Mouse (Mus musculus) common myeloid progenitor, adult 5-6 weeks (primary cell): ENCODE data around the gene Pla2g4b. TPM values are rescaled to one million over a fixed set of nuclear protein-coding genes. Genes with fewer than 3 reads are reported as not detected.
A peak's percentile ranks its signal among the peaks of the same experiment; 100 is the strongest.

Source experiments
- ATAC-seq: replicated peaks from 2 replicates; pipeline ENCODE4 v1.8.0; 2016; ENCODE audit warnings: low read depth, mild to moderate bottlenecking, moderate TSS enrichment, inconsistent platforms; ENCODE audit not compliant: poor library complexity, severe bottlenecking
- total RNA-seq: library from RNA; stranded (forward); fragments of 200-1000, 187-1606 nt; gene quantifications from 2 replicates; pipeline ENCODE4 v1.2.3, GENCODE M21; 2017

The Pla2g4b gene
- 0.64 TPM in 1 of 2 replicates, not detected in the other for total RNA-seq

DNA sequence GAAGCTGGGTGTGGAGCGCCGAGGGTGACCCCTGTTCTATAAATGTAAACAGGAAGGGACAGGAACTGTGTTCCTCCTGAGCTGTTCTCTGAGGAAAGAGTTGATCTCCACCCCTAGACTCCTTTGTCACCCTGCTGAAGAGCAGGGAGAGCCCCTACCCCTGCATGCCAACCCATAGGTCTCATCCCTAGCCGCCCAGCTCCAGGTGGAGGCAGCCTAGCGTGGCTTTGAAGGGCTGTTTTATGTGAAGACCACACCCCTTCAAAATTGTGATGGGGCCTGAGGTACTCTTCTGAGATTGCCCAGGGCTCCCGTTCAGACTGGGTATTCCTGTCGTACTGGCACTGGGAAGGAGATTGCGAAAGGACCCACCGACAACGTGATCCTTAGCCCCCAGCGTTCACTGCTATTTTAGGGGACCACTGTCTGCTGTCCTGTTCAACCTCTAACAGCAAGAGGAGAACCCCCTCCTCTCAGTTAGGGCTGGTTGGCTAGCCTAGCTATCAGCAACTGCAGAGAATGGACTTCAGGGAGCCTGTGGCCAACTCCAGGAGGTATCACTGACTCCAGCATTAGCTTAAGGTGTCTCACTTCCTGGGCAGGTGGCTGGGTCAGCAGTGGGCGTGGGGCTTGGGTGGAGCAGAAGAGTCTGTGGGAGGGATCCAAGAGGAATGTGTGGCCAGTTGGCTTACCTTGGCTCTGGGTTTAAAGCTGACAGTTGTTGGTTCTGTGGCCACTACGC is at the start of gene Pla2g4b:
Gene Pla2g4b (plus strand): TSS at position 692 of the 742 bp plus-strand sequence.
- no peak for ATAC-seq

- no peak for ATAC-seq
These were observed 47.3 kb upstream of the Pla2g4b start for GRCm38 (mm10) chr2:119985871-119986270.

- no peak for ATAC-seq
These were observed 46.8 kb upstream of the Pla2g4b start for GRCm38 (mm10) chr2:119986369-119986768.

DNA sequence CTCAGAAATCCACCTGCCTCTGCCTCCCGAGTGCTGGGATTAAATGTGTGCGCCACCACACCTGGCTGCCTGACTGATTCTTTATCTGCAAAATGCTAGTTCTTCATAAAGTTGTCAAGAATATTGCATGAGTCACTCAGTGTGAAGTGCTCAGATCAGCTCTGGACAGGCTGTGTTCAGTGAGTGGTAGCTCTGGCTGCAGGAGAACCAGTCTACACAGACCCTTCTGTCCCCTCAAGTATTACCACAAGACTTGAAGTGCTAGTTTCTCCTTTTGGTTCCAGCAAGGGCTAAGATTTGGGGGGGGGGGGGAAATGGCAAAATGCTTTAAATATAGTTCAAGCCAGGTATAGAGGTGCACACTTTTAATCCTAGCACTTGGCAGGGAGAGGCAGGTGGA is 45.8 kb upstream of the Pla2g4b start:
- ATAC-seq = no peak

GRCm38 (mm10) chr2:119988952-119989351 is 44.3 kb upstream of the Pla2g4b start:
- ATAC-seq = no peak; the same call in 1 of the 2 replicates

GRCm38 (mm10) chr2:119990881-119991280 is 42.3 kb upstream of the Pla2g4b start:
- ATAC-seq = no peak

DNA sequence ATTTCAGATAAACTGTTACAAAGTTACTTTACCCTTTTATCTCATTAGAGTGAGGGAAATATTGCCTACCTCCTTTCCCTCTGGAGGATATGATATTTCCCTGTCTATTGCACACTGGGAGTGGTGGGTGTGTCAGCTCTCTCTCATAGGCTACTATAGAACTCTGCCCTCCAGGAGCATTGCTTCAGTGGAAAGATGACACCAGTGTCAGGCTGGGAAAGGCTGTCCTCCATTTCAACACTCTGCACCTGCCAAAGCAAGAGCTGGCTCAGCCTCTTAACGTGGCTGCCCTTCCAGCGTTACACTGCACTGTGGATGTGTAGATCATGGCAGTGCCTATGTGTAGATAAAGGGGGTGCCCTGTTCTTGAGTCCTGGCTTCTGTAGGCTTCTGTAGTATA is 40.9 kb upstream of the Pla2g4b start:
- ATAC-seq = no peak

GRCm38 (mm10) chr2:119993515-119993914 is 39.7 kb upstream of the Pla2g4b start:
- ATAC-seq = no peak

DNA sequence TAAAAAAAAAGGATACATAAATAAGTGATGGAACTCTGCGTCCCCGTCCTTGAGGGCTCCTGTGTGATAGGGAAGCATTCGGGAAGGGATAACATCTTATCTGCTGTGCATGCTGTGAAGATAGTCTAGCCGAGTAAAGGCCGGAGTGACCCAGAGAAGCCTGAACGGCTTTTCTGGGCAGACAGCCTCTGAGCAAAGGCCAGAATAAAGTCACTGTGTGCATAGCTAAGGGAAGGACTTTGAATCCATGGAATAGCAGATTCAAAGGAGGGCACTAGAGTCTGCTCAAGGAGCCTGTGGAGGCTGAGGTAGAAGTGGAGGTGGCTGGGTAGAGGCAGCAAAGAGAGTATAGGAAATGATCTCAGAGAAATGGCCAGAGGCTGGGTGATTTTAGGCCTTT is 38.4 kb upstream of the Pla2g4b start:
- no peak for ATAC-seq

- ATAC-seq = peak; percentile 90
These were observed 37.6 kb upstream of the Pla2g4b start for GRCm38 (mm10) chr2:119995391-119996281.

DNA sequence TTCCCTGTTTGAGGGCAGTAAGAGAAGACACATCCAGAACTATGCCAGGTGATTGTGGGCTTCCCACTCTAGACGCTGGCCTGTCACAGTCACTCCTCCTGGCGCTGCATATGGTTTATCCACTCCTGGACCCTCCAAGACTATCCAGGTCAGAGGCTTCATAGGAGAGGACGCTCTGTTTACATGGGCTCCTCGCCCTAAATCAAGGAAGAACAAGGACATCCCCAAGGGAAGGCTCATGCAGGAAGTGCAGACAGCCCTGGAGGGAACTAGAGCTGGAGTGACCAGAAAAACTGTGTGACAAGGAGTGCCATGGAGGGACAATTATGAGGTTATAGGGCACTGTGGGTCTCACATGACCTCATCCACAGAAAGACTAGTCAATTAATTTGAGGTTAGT is 35.9 kb upstream of the Pla2g4b start:
- ATAC-seq = no peak

- ATAC-seq = no peak
These were observed 33.5 kb upstream of the Pla2g4b start for GRCm38 (mm10) chr2:119999731-120000130.

DNA sequence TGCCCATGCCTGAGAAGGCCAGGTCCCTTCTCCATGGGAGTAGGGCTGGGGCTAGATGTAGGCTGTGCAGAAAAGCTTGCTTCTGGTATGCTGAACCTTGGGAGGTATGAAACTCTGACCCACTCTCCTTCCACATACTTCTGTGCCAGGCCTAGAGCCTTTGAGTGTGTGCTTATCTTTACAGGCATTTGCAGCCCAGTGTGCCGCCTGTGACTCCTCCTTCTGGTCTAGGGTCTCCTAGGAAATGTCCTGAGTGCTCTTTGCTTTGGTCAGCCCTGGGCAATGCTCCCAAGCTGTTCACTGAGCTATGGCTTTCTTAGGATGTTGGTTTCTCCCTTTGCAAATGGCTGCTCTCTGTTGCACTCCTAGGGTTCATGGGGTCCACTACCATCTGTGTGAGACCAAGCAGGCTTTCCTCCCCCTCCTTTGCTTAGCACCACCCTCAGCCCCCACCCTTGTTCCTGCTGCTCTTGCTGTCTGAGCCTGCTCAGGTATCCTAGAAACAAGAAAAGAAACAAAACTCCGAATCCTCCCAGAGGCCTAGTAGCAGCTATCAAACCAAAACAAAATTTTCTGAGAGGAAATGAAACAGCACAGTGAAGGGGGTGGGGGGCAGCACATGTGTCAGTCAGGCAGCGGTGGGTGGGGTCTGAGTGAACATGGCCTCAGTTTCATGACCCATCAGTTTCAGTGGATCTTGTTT is 32.2 kb upstream of the Pla2g4b start:
- peak; percentile 58; the same call in 1 of the 2 replicates for ATAC-seq

GRCm38 (mm10) chr2:120001956-120002355 is 31.3 kb upstream of the Pla2g4b start:
- no peak for ATAC-seq

GRCm38 (mm10) chr2:120003970-120004369 is 29.2 kb upstream of the Pla2g4b start:
- no peak for ATAC-seq

- ATAC-seq = no peak
These were observed 26.5 kb upstream of the Pla2g4b start for GRCm38 (mm10) chr2:120006696-120007095.

GRCm38 (mm10) chr2:120007680-120008210 is 25.5 kb upstream of the Pla2g4b start:
- no peak for ATAC-seq

GRCm38 (mm10) chr2:120008672-120009071 is 24.5 kb upstream of the Pla2g4b start:
- ATAC-seq = peak; percentile 67

GRCm38 (mm10) chr2:120011462-120012200 is 21.6 kb upstream of the Pla2g4b start:
- peak; percentile 78 for ATAC-seq

DNA sequence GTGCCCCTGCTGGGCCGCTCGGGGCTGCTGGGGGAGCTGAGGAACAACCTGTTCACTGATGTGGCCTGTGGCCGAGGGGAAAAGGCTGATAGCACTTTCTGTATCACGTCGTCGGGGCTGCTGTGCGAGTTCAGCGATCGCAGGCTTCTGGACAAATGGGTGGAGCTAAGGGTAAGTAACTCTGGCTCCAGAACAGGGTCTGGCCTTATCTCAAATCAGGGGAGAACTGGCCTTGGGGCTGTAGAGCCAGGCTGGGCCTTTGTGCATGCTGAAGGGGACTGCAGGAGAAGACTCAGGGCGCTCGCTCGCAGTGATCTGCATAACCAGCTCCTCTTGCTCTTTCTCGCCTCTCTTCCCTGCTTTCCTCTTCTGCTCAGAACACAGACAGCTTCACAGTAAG is 20.3 kb upstream of the Pla2g4b start:
- no peak for ATAC-seq
